Mouse (Mus musculus): Measurements from ENCODE around the gene Dyrk3. TPM values are rescaled to one million over a fixed set of nuclear protein-coding genes. Genes with fewer than 3 reads are reported as not detected.

The Dyrk3 gene
- polyA plus RNA-seq (2012; rRNA removed): 0.80 and 0.84 TPM in 2 replicates

GRCm38 (mm10) chr1:131138191-131139016 lies at the start of gene Dyrk3:
Dyrk3 (minus strand) TSS chr1:131138340.
- WGBS: under 1% methylated on average over 49 of the region's 49 CpGs
- peak; percentile 76 for DNase-seq (ENCODE audit: low read depth, low spot score)

- 79% methylated on average over 5 of the region's 5 CpGs for WGBS
- no peak for DNase-seq (ENCODE audit: low read depth, low spot score)
Measured at GRCm38 (mm10) chr1:131187856-131188255, 49.7 kb upstream of the Dyrk3 start.

GRCm38 (mm10) chr1:131186995-131187394 lies 48.9 kb upstream of the Dyrk3 start:
- no peak for DNase-seq (ENCODE audit: low read depth, low spot score)
- WGBS: 68% methylated on average over 6 of the region's 6 CpGs

- WGBS: 82% methylated on average over 13 of the region's 13 CpGs
- no peak for DNase-seq (ENCODE audit: low read depth, low spot score)
Measured at GRCm38 (mm10) chr1:131185821-131186506, 47.8 kb upstream of the Dyrk3 start.

GRCm38 (mm10) chr1:131184956-131185660 lies 47.0 kb upstream of the Dyrk3 start:
- no peak for DNase-seq (ENCODE audit: low read depth, low spot score)
- 62% methylated on average over 8 of the region's 8 CpGs for WGBS

GRCm38 (mm10) chr1:131184253-131184955 lies 46.3 kb upstream of the Dyrk3 start:
- 28% methylated on average over 9 of the region's 9 CpGs for WGBS
- DNase-seq (ENCODE audit: low read depth, low spot score): no peak

- WGBS: 80% methylated on average over 7 of the region's 7 CpGs
- DNase-seq (ENCODE audit: low read depth, low spot score): no peak
Measured at GRCm38 (mm10) chr1:131183201-131183600, 45.1 kb upstream of the Dyrk3 start.

- 61% methylated on average over 9 of the region's 9 CpGs for WGBS
- peak; percentile 45 for DNase-seq (ENCODE audit: low read depth, low spot score)
Measured at GRCm38 (mm10) chr1:131181642-131182527, 43.7 kb upstream of the Dyrk3 start.

GRCm38 (mm10) chr1:131180386-131180785 lies 42.2 kb upstream of the Dyrk3 start:
- no peak for DNase-seq (ENCODE audit: low read depth, low spot score)
- WGBS: 90% methylated on average over 7 of the region's 7 CpGs

GRCm38 (mm10) chr1:131178083-131178482 lies 39.9 kb upstream of the Dyrk3 start:
- DNase-seq (ENCODE audit: low read depth, low spot score): no peak
- WGBS: 86% methylated on average over 5 of the region's 5 CpGs

- no peak for DNase-seq (ENCODE audit: low read depth, low spot score)
- WGBS: 80% methylated on average over 4 of the region's 4 CpGs
Measured at GRCm38 (mm10) chr1:131177249-131177648, 39.1 kb upstream of the Dyrk3 start.

- no peak for DNase-seq (ENCODE audit: low read depth, low spot score)
- 93% methylated on average over 8 of the region's 8 CpGs for WGBS
Measured at GRCm38 (mm10) chr1:131175819-131176218, 37.7 kb upstream of the Dyrk3 start.

- no peak for DNase-seq (ENCODE audit: low read depth, low spot score)
- 100% methylated on average over 1 of the region's 1 CpGs for WGBS
Measured at GRCm38 (mm10) chr1:131175189-131175588, 37.0 kb upstream of the Dyrk3 start.

GRCm38 (mm10) chr1:131174299-131174861 lies 36.2 kb upstream of the Dyrk3 start:
- DNase-seq (ENCODE audit: low read depth, low spot score): no peak
- WGBS: 82% methylated on average over 12 of the region's 12 CpGs

GRCm38 (mm10) chr1:131173809-131174208 lies 35.7 kb upstream of the Dyrk3 start:
- no peak for DNase-seq (ENCODE audit: low read depth, low spot score)
- 62% methylated on average over 6 of the region's 6 CpGs for WGBS

GRCm38 (mm10) chr1:131173001-131173400 lies 34.9 kb upstream of the Dyrk3 start:
- DNase-seq (ENCODE audit: low read depth, low spot score): no peak
- 69% methylated on average over 7 of the region's 7 CpGs for WGBS

GRCm38 (mm10) chr1:131167612-131168011 lies 29.5 kb upstream of the Dyrk3 start:
- 97% methylated on average over 10 of the region's 10 CpGs for WGBS
- no peak for DNase-seq (ENCODE audit: low read depth, low spot score)

GRCm38 (mm10) chr1:131164427-131164826 lies 26.3 kb upstream of the Dyrk3 start:
- no peak for DNase-seq (ENCODE audit: low read depth, low spot score)
- WGBS: 78% methylated on average over 6 of the region's 6 CpGs
